Mouse (Mus musculus): ENCODE data around the gene Map9.

GRCm38 (mm10) chr3:82364988-82365387 lies 7.1 kb downstream of the Map9 start:
- TF ChIP-seq POLR2A (IDR thresholded peaks at IDR 0.05; ENCODE audit: insufficient read depth, low read depth, low read length) (no peak), EP300 (IDR thresholded peaks at IDR 0.05; ENCODE audit: insufficient read depth, low read depth, low read length) (no peak)

All from heart, adult 2 months (tissue).